9 mouse cellular contexts compared by ENCODE assay signal in the genomic region with DNA sequence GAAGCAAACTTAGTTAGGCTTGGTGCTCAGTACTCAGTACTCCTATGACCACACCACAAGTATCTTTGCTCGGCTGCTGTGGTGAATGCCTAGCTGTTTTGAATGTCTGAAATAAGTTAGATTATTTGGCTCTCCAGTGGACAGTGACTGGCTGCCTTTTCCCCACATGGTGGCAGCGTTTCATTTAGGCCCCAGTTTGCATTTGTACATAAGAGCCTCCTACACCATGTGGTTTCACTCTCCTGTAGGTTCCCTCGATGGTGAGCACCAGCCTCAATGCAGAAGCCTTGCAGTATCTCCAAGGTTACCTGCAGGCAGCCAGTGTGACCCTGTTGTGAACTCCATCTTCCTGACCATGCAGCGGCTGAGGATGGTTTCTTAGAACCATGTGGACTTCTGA. TPM values are rescaled to one million over a fixed set of nuclear protein-coding genes. Genes with fewer than 3 reads are reported as not detected.
DNase-seq lines count a peak whose midpoint lies in the region; ATAC-seq and TF ChIP-seq lines count a peak whose summit lies in the region.
"Had no signal": no experiment of that assay in that cellular context is flagged by ENCODE, and none has a peak within 500 bp of the region (broad histone marks: within the 10 kb centered on the region; RNA-seq: fewer than 3 reads in every experiment).

No protein-coding gene starts in this region.

- no peaks in the 10 kb centered on the region for H3K9me3 ChIP-seq in lung, embryonic 14.5 days (ENCODE audit: low read depth, low read length)
- no peaks in the 10 kb centered on the region for H3K9me3 ChIP-seq in midbrain, postnatal 0 days (ENCODE audit: low read length)
- H3K9me3 ChIP-seq: neural tube, embryonic 12.5 days had no signal

- H3K4me3 ChIP-seq in lung, embryonic 14.5 days (ENCODE audit: low read depth, low read length) = no peak overlapping the region
- H3K4me3 ChIP-seq in midbrain, postnatal 0 days (ENCODE audit: low read depth, low read length) = no peak overlapping the region
- H3K4me3 ChIP-seq: neural tube, embryonic 12.5 days had no signal

- peak; percentile 54 for DNase-seq in lung, embryonic 14.5 days
- DNase-seq in lung, postnatal 25 days (ENCODE audit: low spot score) = no peak
- DNase-seq in adipocyte (ENCODE audit: low spot score) = peak; percentile 71
- peak; percentile 21 for DNase-seq in forelimb bud, embryonic 11.5 days (ENCODE audit: low read depth, low spot score)
- peak; percentile 15 for DNase-seq in midbrain, postnatal 0 days (ENCODE audit: low spot score)
- no peak for DNase-seq in left cerebral cortex, adult 11 months (ENCODE audit: low spot score)
- DNase-seq in layer of hippocampus, postnatal 14 days (ENCODE audit: low spot score in 2 of 2) = no peak
- no peak for DNase-seq in ovary, postnatal 14 days (ENCODE audit: low spot score)

- TF ChIP-seq CTCF in lung, embryonic 14.5 days (IDR thresholded peaks at IDR 0.05; ENCODE audit: low read depth) = peak; percentile 43
- TF ChIP-seq CTCF in midbrain, postnatal 0 days (IDR thresholded peaks at IDR 0.05) = peak; percentile 62

- WGBS in lung, embryonic 14.5 days = 50% methylated on average over 4 of the region's 4 CpGs
- 61% methylated on average over 4 of the region's 4 CpGs for WGBS in midbrain, postnatal 0 days

- H3K4me2 ChIP-seq in lung, embryonic 14.5 days = no peak overlapping the region
- H3K4me2 ChIP-seq in midbrain, postnatal 0 days (ENCODE audit: low read depth, low read length, poor library complexity, severe bottlenecking) = no peak overlapping the region
- H3K4me2 ChIP-seq: neural tube, embryonic 12.5 days had no signal

- 0 out of 2 replicates have a peak, but pooled peaks have one; percentile 38 for ATAC-seq in lung, embryonic 14.5 days (ENCODE audit: insufficient read depth)
- ATAC-seq in midbrain, postnatal 0 days (ENCODE audit: low FRiP score) = no peak

- no peaks in the 10 kb centered on the region for H3K27me3 ChIP-seq in lung, embryonic 14.5 days (ENCODE audit: insufficient read depth, low read length)
- no peaks in the 10 kb centered on the region for H3K27me3 ChIP-seq in midbrain, postnatal 0 days (ENCODE audit: insufficient read depth, low read length)
- H3K27me3 ChIP-seq: neural tube, embryonic 12.5 days had no signal

- H3K27ac ChIP-seq in lung, embryonic 14.5 days (ENCODE audit: low read depth) = no peak overlapping the region
- H3K27ac ChIP-seq in midbrain, postnatal 0 days (ENCODE audit: low read depth, low read length) = no peak overlapping the region
- H3K27ac ChIP-seq: neural tube, embryonic 12.5 days had no signal

- H3K36me3 ChIP-seq in lung, embryonic 14.5 days (ENCODE audit: insufficient read depth) = peaks cover 98% of the 10 kb centered on the region
- peaks cover 67% of the 10 kb centered on the region for H3K36me3 ChIP-seq in midbrain, postnatal 0 days (ENCODE audit: insufficient read depth, low read length)

- no peaks in the 10 kb centered on the region for H3K4me1 ChIP-seq in lung, embryonic 14.5 days (ENCODE audit: insufficient read depth)
- no peaks in the 10 kb centered on the region for H3K4me1 ChIP-seq in midbrain, postnatal 0 days (ENCODE audit: insufficient read depth, low read length)
- H3K4me1 ChIP-seq: neural tube, embryonic 12.5 days had no signal

- no peak overlapping the region for H3K9ac ChIP-seq in lung, embryonic 14.5 days
- no peak overlapping the region for H3K9ac ChIP-seq in midbrain, postnatal 0 days (replicated peaks; ENCODE audit: low read length, poor library complexity, severe bottlenecking)
- H3K9ac ChIP-seq: neural tube, embryonic 12.5 days had no signal

RNA-seq across cellular contexts. Expression of gene Cse1l, which starts 39.6 kb away (rescaled TPM):
- 177 TPM in 2 replicates for polyA plus RNA-seq in lung, embryonic 14.5 days (2014; fragmentation: Nextera tagmentation; extraction: Ambion mirVana)
- 82.8 and 88.7 TPM in 2 replicates for total RNA-seq in midbrain, postnatal 0 days (2014; rRNA removed)
- polyA plus RNA-seq in midbrain, postnatal 0 days (2015; fragmentation: Nextera tagmentation; extraction: Ambion mirVana) = 69.7 and 70.1 TPM in 2 replicates
- total RNA-seq in layer of hippocampus, postnatal 14 days (2021) = 10 to 100 TPM; 51.0 to 56.1 TPM

RNA-seq across cellular contexts. Expression of gene Stau1, which starts 50.6 kb away (rescaled TPM):
- 82.3 and 84.8 TPM in 2 replicates for polyA plus RNA-seq in lung, embryonic 14.5 days (2014; fragmentation: Nextera tagmentation; extraction: Ambion mirVana)
- 35.3 and 41.4 TPM in 2 replicates for total RNA-seq in midbrain, postnatal 0 days (2014; rRNA removed)
- 88.5 and 96.8 TPM in 2 replicates for polyA plus RNA-seq in midbrain, postnatal 0 days (2015; fragmentation: Nextera tagmentation; extraction: Ambion mirVana)
- 10 to 100 TPM; 69.5 to 70.3 TPM for total RNA-seq in layer of hippocampus, postnatal 14 days (2021)

Comparison
In these comparisons a context has a peak if more than half of its experiments do, and no peak if none do; other contexts are left out.
1. DNase-seq: peak in lung, embryonic 14.5 days (single experiment), adipocyte (single experiment), forelimb bud, embryonic 11.5 days (single experiment) and midbrain, postnatal 0 days (single experiment); none in lung, postnatal 25 days (single experiment), left cerebral cortex, adult 11 months (single experiment), layer of hippocampus, postnatal 14 days (0 of 2) and ovary, postnatal 14 days (single experiment).